Comparison of ENCODE assay signal across 20 mouse cellular contexts in genomic region chr1:138798110-138798509, GRCm38 (mm10). TPM values are rescaled to one million over a fixed set of nuclear protein-coding genes. Genes with fewer than 3 reads are reported as not detected.
"Had no signal": no experiment of that assay in that cellular context is flagged by ENCODE, and none has a peak within 500 bp of the region (broad histone marks: within the 10 kb centered on the region; RNA-seq: fewer than 3 reads in every experiment).

No protein-coding gene starts in this region.

- H3K9me3 ChIP-seq: lung, embryonic 15.5 days; megakaryocyte, embryonic 14.5 days; midbrain, embryonic 13.5 days; midbrain, embryonic 15.5 days; neural tube, embryonic 12.5 days; stomach, embryonic 15.5 days had no signal

- H3K27ac ChIP-seq: lung, embryonic 15.5 days; macrophage; midbrain, embryonic 13.5 days; midbrain, embryonic 15.5 days; neural tube, embryonic 12.5 days; stomach, embryonic 15.5 days; stomach, postnatal 0 days had no signal

- H3K27me3 ChIP-seq: lung, embryonic 15.5 days; megakaryocyte, embryonic 14.5 days; midbrain, embryonic 13.5 days; midbrain, embryonic 15.5 days; neural tube, embryonic 12.5 days; stomach, embryonic 15.5 days had no signal

- DNase-seq: liver, postnatal 0 days; lung, adult 2 months; lung, postnatal 14 days; lung, postnatal 36 days; retina, postnatal 1 day; right cerebral cortex, adult 18-20 months; right cerebral cortex, postnatal 25 days; thymus, adult 2 months; thymus, postnatal 25 days; thymus, postnatal 4 days had no signal

- H3K4me1 ChIP-seq: lung, embryonic 15.5 days; megakaryocyte, embryonic 14.5 days; midbrain, embryonic 15.5 days; neural tube, embryonic 12.5 days; stomach, embryonic 15.5 days had no signal

- H3K36me3 ChIP-seq: lung, embryonic 15.5 days; midbrain, embryonic 13.5 days; midbrain, embryonic 15.5 days; neural tube, embryonic 12.5 days; stomach, embryonic 15.5 days had no signal

- H3K4me2 ChIP-seq: lung, embryonic 15.5 days; midbrain, embryonic 11.5 days; midbrain, embryonic 13.5 days; midbrain, embryonic 15.5 days; neural tube, embryonic 12.5 days; stomach, embryonic 15.5 days had no signal

- H3K9ac ChIP-seq: liver, postnatal 0 days; lung, embryonic 15.5 days; midbrain, embryonic 13.5 days; midbrain, embryonic 15.5 days; neural tube, embryonic 12.5 days; stomach, embryonic 15.5 days had no signal

- H3K4me3 ChIP-seq: lung, embryonic 15.5 days; megakaryocyte, embryonic 14.5 days; midbrain, embryonic 13.5 days; midbrain, embryonic 15.5 days; neural tube, embryonic 12.5 days; stomach, embryonic 15.5 days had no signal

- ATAC-seq: liver, postnatal 0 days; lung, postnatal 0 days; midbrain, embryonic 13.5 days; midbrain, embryonic 15.5 days had no signal

RNA-seq across cellular contexts. Expression of gene Lhx9, which starts 50.3 kb away (rescaled TPM):
- polyA plus RNA-seq: lung, adult 2 months; lung, embryonic 15.5 days; macrophage had no signal
